Mouse (Mus musculus): ENCODE data around the gene Napepld. TPM values are rescaled to one million over a fixed set of nuclear protein-coding genes. Genes with fewer than 3 reads are reported as not detected.
A peak's percentile ranks its signal among the peaks of the same experiment; 100 is the strongest.

Napepld gene
- polyA plus RNA-seq (2012; fragmentation: generic; extraction: Trizol) = 0.50 TPM
- long read RNA-seq, experiment 1, partial matches to known transcripts = 0 of 3 reads
- long read RNA-seq, experiment 1, other reads (novel, unspliced or antisense) = 2 of 3 reads
- long read RNA-seq, experiment 2, transcript Napepld-201 (5 exons, 3,724 nt) = major isoform, 5 of 18 reads
- long read RNA-seq, experiment 2, partial matches to known transcripts = 0 of 18 reads
- long read RNA-seq, experiment 2, other reads (novel, unspliced or antisense) = 11 of 18 reads

- Histone ChIP-seq H3K27me3 (ENCODE audit: control insufficient read depth, insufficient read depth, insufficient read length) (no peaks in the 10 kb centered on the region), H3K79me3 (ENCODE audit: low read depth) (no peaks in the 10 kb centered on the region), H3ac (ENCODE audit: control insufficient read depth, insufficient read length, low read depth) (peak within 1 kb of the TSS; percentile 95), H3K79me2 (ENCODE audit: control insufficient read depth, insufficient read depth) (no peaks in the 10 kb centered on the region), H3K36me3 (ENCODE audit: control insufficient read depth, insufficient read depth) (no peaks in the 10 kb centered on the region), H3K4me3 (ENCODE audit: insufficient read depth, poor library complexity, severe bottlenecking) (peak within 1 kb of the TSS; percentile 48)
- no peak for TF ChIP-seq CTCF (IDR thresholded peaks at IDR 0.05; ENCODE audit: control insufficient read depth, insufficient read depth, insufficient read length)
- TF ChIP-seq MYOD1 (IDR thresholded peaks at IDR 0.05; ENCODE audit: control insufficient read depth, insufficient read length, low read depth) = no peak
- TF ChIP-seq CEBPB (IDR thresholded peaks at IDR 0.05; ENCODE audit: low read depth) = peak; percentile 80
- peak; percentile 99 for TF ChIP-seq USF1 (IDR thresholded peaks at IDR 0.05; ENCODE audit: low read depth)
- TF ChIP-seq MYOG (IDR thresholded peaks at IDR 0.05; ENCODE audit: control insufficient read depth, extremely low read depth, insufficient read length) = no peak
- TF ChIP-seq MAX (IDR thresholded peaks at IDR 0.05) = peak; percentile 53
These were observed at the start of gene Napepld for GRCm38 (mm10) chr5:21701351-21702008. Napepld (minus strand) TSS chr5:21701396.

DNA sequence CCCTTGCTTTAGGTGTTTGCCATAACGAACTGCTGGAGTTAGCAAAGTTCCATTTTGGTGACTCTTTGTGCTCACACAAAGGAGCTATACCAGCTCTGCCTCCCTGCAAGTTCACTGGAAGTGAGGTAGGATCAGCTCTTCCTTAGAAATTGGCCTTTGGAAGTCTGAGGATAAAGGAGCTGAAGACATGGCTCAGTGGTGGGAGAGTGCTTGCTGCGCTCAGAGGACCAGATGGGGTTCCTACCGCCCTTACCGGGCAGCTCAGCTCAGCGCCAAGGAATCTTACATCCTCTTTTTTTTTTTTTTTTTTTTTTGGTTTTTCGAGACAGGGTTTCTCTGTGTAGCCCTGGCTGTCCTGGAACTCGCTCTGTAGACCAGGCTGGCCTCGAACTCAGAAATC, 44.8 kb upstream of the Napepld start:
- TF ChIP-seq CTCF (IDR thresholded peaks at IDR 0.05; ENCODE audit: control insufficient read depth, insufficient read depth, insufficient read length) (no peak), MYOG (IDR thresholded peaks at IDR 0.05; ENCODE audit: control insufficient read depth, extremely low read depth, insufficient read length) (no peak), MYOD1 (IDR thresholded peaks at IDR 0.05; ENCODE audit: control insufficient read depth, insufficient read length, low read depth) (no peak), CEBPB (IDR thresholded peaks at IDR 0.05; ENCODE audit: low read depth) (no peak), FOSL1 (IDR thresholded peaks at IDR 0.05; ENCODE audit: insufficient read depth, low read length, poor library complexity, severe bottlenecking) (no peak), MAX (IDR thresholded peaks at IDR 0.05) (no peak), USF1 (IDR thresholded peaks at IDR 0.05; ENCODE audit: low read depth) (no peak)
- H3ac ChIP-seq (ENCODE audit: control insufficient read depth, insufficient read length, low read depth) = no peak overlapping the region
- H3K79me3 ChIP-seq (ENCODE audit: low read depth) = no peaks in the 10 kb centered on the region
- peaks cover 70% of the 10 kb centered on the region for H3K36me3 ChIP-seq (ENCODE audit: control insufficient read depth, insufficient read depth)
- H3K4me3 ChIP-seq (ENCODE audit: insufficient read depth, poor library complexity, severe bottlenecking) = no peak overlapping the region
- no peaks in the 10 kb centered on the region for H3K27me3 ChIP-seq (ENCODE audit: control insufficient read depth, insufficient read depth, insufficient read length)
- H3K79me2 ChIP-seq (ENCODE audit: control insufficient read depth, insufficient read depth) = no peaks in the 10 kb centered on the region

GRCm38 (mm10) chr5:21744651-21745050, 43.5 kb upstream of the Napepld start:
- H3ac ChIP-seq (ENCODE audit: control insufficient read depth, insufficient read length, low read depth) = no peak overlapping the region
- H3K27me3 ChIP-seq (ENCODE audit: control insufficient read depth, insufficient read depth, insufficient read length) = no peaks in the 10 kb centered on the region
- H3K4me3 ChIP-seq (ENCODE audit: insufficient read depth, poor library complexity, severe bottlenecking) = no peak overlapping the region
- no peaks in the 10 kb centered on the region for H3K79me2 ChIP-seq (ENCODE audit: control insufficient read depth, insufficient read depth)
- peaks cover 74% of the 10 kb centered on the region for H3K36me3 ChIP-seq (ENCODE audit: control insufficient read depth, insufficient read depth)
- no peak for TF ChIP-seq MAX (IDR thresholded peaks at IDR 0.05)
- no peaks in the 10 kb centered on the region for H3K79me3 ChIP-seq (ENCODE audit: low read depth)

DNA sequence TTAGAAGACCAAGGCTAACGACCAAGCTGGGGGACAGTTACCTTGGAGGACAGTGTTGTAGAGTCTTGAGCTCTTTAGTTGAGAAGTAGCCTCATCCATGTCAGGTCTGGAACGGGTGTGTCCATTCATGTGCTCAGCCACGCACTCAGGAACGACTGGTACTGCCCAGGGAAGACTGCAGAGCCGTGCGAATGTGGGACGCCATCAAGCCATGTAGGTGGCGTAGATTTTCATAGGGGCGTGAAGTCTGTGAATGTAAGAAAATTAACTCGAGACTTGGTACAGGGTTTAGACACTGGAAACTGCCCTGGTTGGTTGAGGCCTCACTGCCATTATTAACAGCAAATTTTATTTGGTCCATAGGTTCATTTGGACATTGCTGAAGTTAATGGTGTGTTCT, 42.4 kb upstream of the Napepld start:
- H3ac ChIP-seq (ENCODE audit: control insufficient read depth, insufficient read length, low read depth) = no peak overlapping the region
- TF ChIP-seq CEBPB (IDR thresholded peaks at IDR 0.05; ENCODE audit: low read depth) (no peak), MYOG (IDR thresholded peaks at IDR 0.05; ENCODE audit: control insufficient read depth, extremely low read depth, insufficient read length) (no peak)
- H3K79me2 ChIP-seq (ENCODE audit: control insufficient read depth, insufficient read depth) = peaks cover 6% of the 10 kb centered on the region
- peaks cover 70% of the 10 kb centered on the region for H3K36me3 ChIP-seq (ENCODE audit: control insufficient read depth, insufficient read depth)
- no peaks in the 10 kb centered on the region for H3K27me3 ChIP-seq (ENCODE audit: control insufficient read depth, insufficient read depth, insufficient read length)
- H3K4me3 ChIP-seq (ENCODE audit: insufficient read depth, poor library complexity, severe bottlenecking) = no peak overlapping the region
- H3K79me3 ChIP-seq (ENCODE audit: low read depth) = no peaks in the 10 kb centered on the region

GRCm38 (mm10) chr5:21739881-21740280, 38.7 kb upstream of the Napepld start:
- no peaks in the 10 kb centered on the region for H3K27me3 ChIP-seq (ENCODE audit: control insufficient read depth, insufficient read depth, insufficient read length)
- H3ac ChIP-seq (ENCODE audit: control insufficient read depth, insufficient read length, low read depth) = no peak overlapping the region
- peaks cover 9% of the 10 kb centered on the region for H3K79me3 ChIP-seq (ENCODE audit: low read depth)
- peaks cover 49% of the 10 kb centered on the region for H3K36me3 ChIP-seq (ENCODE audit: control insufficient read depth, insufficient read depth)
- H3K79me2 ChIP-seq (ENCODE audit: control insufficient read depth, insufficient read depth) = peaks cover 22% of the 10 kb centered on the region
- H3K4me3 ChIP-seq (ENCODE audit: insufficient read depth, poor library complexity, severe bottlenecking) = no peak overlapping the region
- TF ChIP-seq MYOD1 (IDR thresholded peaks at IDR 0.05; ENCODE audit: control insufficient read depth, insufficient read length, low read depth) = no peak
- no peak for TF ChIP-seq CEBPB (IDR thresholded peaks at IDR 0.05; ENCODE audit: low read depth)
- TF ChIP-seq MYOG (IDR thresholded peaks at IDR 0.05; ENCODE audit: control insufficient read depth, extremely low read depth, insufficient read length) = no peak
- no peak for TF ChIP-seq USF1 (IDR thresholded peaks at IDR 0.05; ENCODE audit: low read depth)
- TF ChIP-seq CTCF (IDR thresholded peaks at IDR 0.05; ENCODE audit: control insufficient read depth, insufficient read depth, insufficient read length) = no peak

- TF ChIP-seq MYOG (IDR thresholded peaks at IDR 0.05; ENCODE audit: control insufficient read depth, extremely low read depth, insufficient read length) (no peak), MYOD1 (IDR thresholded peaks at IDR 0.05; ENCODE audit: control insufficient read depth, insufficient read length, low read depth) (no peak), USF1 (IDR thresholded peaks at IDR 0.05; ENCODE audit: low read depth) (no peak), CEBPB (IDR thresholded peaks at IDR 0.05; ENCODE audit: low read depth) (no peak), CTCF (IDR thresholded peaks at IDR 0.05; ENCODE audit: control insufficient read depth, insufficient read depth, insufficient read length) (no peak), FOSL1 (IDR thresholded peaks at IDR 0.05; ENCODE audit: insufficient read depth, low read length, poor library complexity, severe bottlenecking) (no peak), MAX (IDR thresholded peaks at IDR 0.05) (no peak)
- H3ac ChIP-seq (ENCODE audit: control insufficient read depth, insufficient read length, low read depth) = no peak overlapping the region
- no peak overlapping the region for H3K4me3 ChIP-seq (ENCODE audit: insufficient read depth, poor library complexity, severe bottlenecking)
- H3K27me3 ChIP-seq (ENCODE audit: control insufficient read depth, insufficient read depth, insufficient read length) = no peaks in the 10 kb centered on the region
- peaks cover 42% of the 10 kb centered on the region for H3K36me3 ChIP-seq (ENCODE audit: control insufficient read depth, insufficient read depth)
- H3K79me3 ChIP-seq (ENCODE audit: low read depth) = peaks cover 9% of the 10 kb centered on the region
- peaks cover 22% of the 10 kb centered on the region for H3K79me2 ChIP-seq (ENCODE audit: control insufficient read depth, insufficient read depth)
These were observed 37.9 kb upstream of the Napepld start for GRCm38 (mm10) chr5:21739120-21739519.

Measured in C2C12 (cell line).